Mouse (Mus musculus) Muller cell, postnatal 12 days (primary cell): ENCODE measurements at regions not wholly inside any gene's neighbourhood (a gene's known extent, or its start where the extent isn't known, plus 50 kb on each side); places are given as distances from the start of the nearest gene placed in this dataset.
A peak's percentile ranks its signal among the peaks of the same experiment; 100 is the strongest.

ENCODE experiments used
- DNase-seq: peaks from one replicate; pipeline ENCODE4 v3.0.0-alpha.2; 2015; ENCODE audit errors: inconsistent ontology term

DNA sequence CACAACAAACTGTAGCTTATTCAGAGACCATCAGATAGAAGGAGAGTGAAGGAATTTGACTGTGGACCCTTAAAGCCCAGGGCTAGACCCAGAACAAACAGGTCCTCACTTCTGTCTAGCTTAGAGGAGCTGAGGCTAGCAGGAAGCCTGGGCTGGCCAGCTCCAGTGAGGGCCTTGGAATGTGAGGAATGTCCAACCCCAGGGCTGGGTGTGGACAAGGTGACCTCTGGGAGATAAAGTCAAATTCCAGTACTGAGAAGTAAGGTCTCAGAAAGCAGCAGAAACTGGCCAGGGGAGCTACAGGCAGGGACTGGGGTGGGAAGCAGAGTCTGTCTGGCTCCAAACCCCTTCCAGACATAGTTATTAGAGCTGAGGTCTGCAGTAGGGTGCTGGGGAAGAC is 51.0 kb upstream of the Ssbp3 start:
- peak; percentile 46 for DNase-seq

DNA sequence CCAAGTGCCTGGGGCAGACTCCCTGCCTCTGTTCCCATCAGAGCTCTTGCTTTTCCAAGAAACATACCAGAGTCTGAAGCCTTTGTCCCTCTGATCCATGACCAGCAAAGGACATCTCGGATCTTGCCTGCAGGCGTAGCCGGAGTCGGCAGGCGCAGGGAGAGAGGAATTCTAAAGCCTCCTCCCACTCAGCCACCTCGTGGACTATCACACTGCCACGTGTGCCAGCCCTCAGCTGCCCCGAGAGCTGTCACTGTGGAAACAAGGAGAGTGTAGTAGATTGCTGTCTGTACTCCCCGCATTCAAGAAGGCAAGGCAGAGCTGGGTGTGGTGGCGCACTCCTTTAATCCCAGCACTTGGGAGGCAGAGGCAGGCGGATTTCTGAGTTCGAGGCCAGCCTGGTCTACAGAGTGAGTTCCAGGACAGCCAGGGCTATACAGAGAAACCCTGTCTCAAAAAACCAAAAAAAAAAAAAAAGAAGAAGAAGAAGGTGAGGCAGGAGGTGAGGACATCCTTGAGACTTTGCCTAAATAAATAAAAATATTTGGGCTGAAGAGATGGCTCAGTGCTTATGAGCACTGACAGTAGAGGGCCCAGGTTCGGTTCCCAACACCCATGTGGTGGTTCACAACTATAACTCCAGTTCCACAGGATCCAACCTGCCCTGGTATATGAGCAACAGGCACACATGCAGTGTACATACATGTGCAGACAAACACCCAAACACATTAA is 52.0 kb upstream of the Ssbp3 start:
- DNase-seq = no peak

DNA sequence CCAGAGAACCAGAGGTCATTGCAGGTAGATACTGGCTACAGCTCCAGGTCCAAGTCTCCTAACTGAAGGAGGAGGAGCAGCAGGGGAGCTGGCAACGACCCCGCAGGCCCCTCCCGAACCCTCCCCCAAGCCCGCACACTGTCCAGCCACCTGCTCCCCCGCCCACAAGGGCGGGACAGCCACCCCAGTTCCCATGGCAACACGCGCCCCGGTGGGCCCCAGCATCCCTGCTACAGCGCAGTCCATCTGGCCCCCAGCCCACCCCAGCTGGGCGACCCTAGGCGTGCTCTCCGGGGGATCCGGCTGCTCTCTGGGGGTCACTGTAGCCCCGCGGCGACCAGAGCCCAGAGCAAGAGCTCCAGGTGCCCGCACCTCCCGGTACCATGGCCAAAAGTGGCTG is 51.0 kb upstream of the Acot11 start:
- no peak for DNase-seq

DNA sequence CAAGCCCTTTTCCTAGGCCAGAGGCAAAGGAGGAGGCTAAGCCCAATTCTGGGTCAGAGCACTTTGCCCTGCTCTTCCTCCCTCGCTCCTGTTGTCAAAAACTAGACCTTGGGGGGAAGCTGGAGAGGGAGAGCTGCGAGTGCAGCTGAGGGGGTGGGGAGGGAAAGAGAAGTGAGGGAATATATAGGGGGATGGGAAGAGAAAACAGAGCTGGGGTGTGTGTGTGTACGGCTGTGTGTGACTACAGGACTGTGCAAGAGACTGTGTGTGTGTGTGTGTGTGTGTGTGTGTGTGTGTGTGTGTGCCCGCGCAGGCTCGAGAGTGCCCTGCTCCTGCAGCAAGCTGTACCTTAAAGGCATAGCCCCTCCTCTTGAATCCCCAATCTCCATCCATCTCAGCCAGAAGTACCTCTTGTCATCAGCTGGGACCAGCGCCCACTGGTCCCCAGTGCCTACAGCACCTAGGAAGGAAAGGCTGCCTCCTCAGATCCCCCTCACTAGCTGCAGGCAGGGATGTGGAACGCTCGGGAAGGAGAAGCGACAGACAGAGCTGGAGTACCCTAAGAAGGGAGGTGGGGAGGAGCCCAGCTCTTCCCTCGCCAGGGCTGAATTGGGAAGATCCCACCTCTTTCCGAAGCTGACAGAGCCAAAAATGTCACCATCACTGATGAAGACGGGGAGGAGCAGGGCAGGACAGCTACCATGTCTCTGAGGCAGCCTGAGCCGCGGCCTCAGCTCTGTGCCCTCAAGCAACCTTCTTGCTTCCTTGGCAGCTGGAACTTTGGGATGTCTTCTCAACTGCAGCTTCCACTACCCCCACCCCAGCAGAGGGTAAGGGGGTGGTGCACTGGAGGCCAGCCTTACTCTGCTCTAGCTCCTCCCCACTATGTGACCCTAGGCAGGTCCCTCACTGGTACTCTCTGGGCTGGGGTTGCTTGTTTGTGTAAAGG is 49.8 kb upstream of the Acot11 start:
- DNase-seq = peak; percentile 29
